8 mouse cellular contexts compared by ENCODE assay signal in the genomic region with DNA sequence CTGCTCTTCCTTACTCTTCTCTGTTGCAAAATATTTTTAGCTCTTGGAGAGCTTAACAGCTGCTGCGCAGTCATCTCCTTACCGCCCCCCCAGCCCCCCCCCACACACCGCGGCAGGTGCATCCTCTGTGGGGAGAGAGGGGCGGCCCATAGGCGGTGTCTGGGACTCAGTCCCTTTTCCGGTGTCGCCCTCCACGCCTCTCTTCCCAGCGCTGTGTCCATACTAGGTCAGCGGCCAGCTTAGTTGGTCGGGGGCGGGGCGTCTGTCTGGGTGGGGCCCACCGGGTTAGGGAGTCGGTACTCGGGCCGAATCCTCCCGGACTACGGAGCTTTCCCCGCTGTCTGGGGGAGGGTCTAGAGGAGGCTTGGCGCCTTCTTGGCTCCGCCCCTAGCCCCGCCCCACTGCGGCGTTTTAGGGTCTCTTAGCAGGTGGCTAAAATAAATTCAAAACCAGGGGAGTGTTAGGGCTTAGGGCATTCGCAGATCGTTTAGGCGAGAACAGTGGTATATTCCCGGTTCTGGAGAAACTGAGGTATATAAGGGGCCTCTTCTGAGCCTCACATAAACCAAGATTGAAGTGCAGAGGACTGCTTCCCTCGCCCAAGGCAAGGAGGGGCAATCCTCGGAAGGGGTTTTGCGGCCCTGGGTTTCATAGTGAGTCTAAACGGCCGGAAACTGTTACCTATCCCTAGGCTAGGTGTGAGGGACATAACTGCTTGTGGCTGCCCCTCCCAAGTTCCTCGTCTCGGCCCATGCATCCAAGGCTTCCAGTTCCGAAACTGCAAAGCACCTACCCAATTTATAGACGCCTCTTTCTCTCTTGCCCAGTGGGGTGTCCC. TPM values are rescaled to one million over a fixed set of nuclear protein-coding genes. Genes with fewer than 3 reads are reported as not detected.
DNase-seq lines count a peak whose midpoint lies in the region; ATAC-seq lines count a peak whose summit lies in the region.

No protein-coding gene starts in this region.

- H3K4me2 ChIP-seq in intestine, embryonic 16.5 days (ENCODE audit: low read depth, low read length): peak overlapping the region; percentile 100
- peak overlapping the region; percentile 96 for H3K4me2 ChIP-seq in neural tube, embryonic 14.5 days (ENCODE audit: low read depth, low read length)

- peak overlapping the region; percentile 71 for H3K4me3 ChIP-seq in intestine, embryonic 16.5 days (ENCODE audit: low read length)
- peak overlapping the region; percentile 58 for H3K4me3 ChIP-seq in neural tube, embryonic 14.5 days (ENCODE audit: low read depth, low read length)

- WGBS in intestine, embryonic 16.5 days: under 1% methylated on average over 39 of the region's 39 CpGs
- 1% methylated on average over 35 of the region's 39 CpGs for WGBS in neural tube, embryonic 14.5 days

- peaks cover 28% of the 10 kb centered on the region for H3K4me1 ChIP-seq in intestine, embryonic 16.5 days (ENCODE audit: control insufficient read depth, insufficient read depth, low read length)
- H3K4me1 ChIP-seq in neural tube, embryonic 14.5 days (ENCODE audit: control insufficient read depth, insufficient read depth, low read length): peaks cover 21% of the 10 kb centered on the region

- DNase-seq in cerebellum, adult 11 months: peak; percentile 63
- DNase-seq in cerebellum, postnatal 25 days: peak; percentile 56 to 75
- DNase-seq in heart, adult 11 months: peak; percentile 99
- peak; percentile 88 to 93 for DNase-seq in lung, adult 18-20 months
- DNase-seq in urinary bladder, postnatal 14 days (ENCODE audit: low spot score): peak; percentile 78

- 0 out of 2 replicates have a peak overlapping the region, but pooled peaks have one; percentile 57 for H3K27ac ChIP-seq in intestine, embryonic 16.5 days (ENCODE audit: low read length)
- H3K27ac ChIP-seq in neural tube, embryonic 14.5 days (ENCODE audit: low read depth, low read length): peak overlapping the region; percentile 72

- H3K36me3 ChIP-seq in intestine, embryonic 16.5 days (ENCODE audit: control insufficient read depth, insufficient read depth, low read length): no peaks in the 10 kb centered on the region
- no peaks in the 10 kb centered on the region for H3K36me3 ChIP-seq in neural tube, embryonic 14.5 days (ENCODE audit: control insufficient read depth, insufficient read depth, low read length)

- H3K27me3 ChIP-seq in intestine, embryonic 16.5 days (replicated peaks; ENCODE audit: control insufficient read depth, insufficient read depth, low read length): peaks cover 25% of the 10 kb centered on the region
- H3K27me3 ChIP-seq in neural tube, embryonic 14.5 days (ENCODE audit: control insufficient read depth, insufficient read depth, low read length): no peaks in the 10 kb centered on the region

- peak overlapping the region; percentile 72 for H3K9ac ChIP-seq in intestine, embryonic 16.5 days (ENCODE audit: low read depth, low read length)
- peak overlapping the region; percentile 79 for H3K9ac ChIP-seq in neural tube, embryonic 14.5 days (replicated peaks; ENCODE audit: low read depth, low read length)

- no peaks in the 10 kb centered on the region for H3K9me3 ChIP-seq in intestine, embryonic 16.5 days (ENCODE audit: control insufficient read depth, low read length)
- H3K9me3 ChIP-seq in neural tube, embryonic 14.5 days (ENCODE audit: control insufficient read depth, low read length): no peaks in the 10 kb centered on the region

- ATAC-seq in cerebellum, adult (ENCODE audit: insufficient number of reproducible peaks, low FRiP score, low TSS enrichment): no peak
- peak; percentile 50 for ATAC-seq in intestine, embryonic 16.5 days
- peak; percentile 60 for ATAC-seq in neural tube, embryonic 14.5 days (ENCODE audit: low read depth)

RNA-seq across cellular contexts. Expression of gene Rasgrp2, which starts 0.5 kb away (rescaled TPM):
- 41.8 and 47.0 TPM in 2 replicates for polyA plus RNA-seq in intestine, embryonic 16.5 days (2015; fragmentation: Nextera tagmentation; extraction: Ambion mirVana)
- polyA plus RNA-seq in neural tube, embryonic 14.5 days (2014; fragmentation: Nextera tagmentation; extraction: Ambion mirVana): 81.6 and 130 TPM in 2 replicates

RNA-seq across cellular contexts. Expression of gene Pygm, which starts 14.5 kb away (rescaled TPM):
- 6.0 and 6.8 TPM in 2 replicates for polyA plus RNA-seq in intestine, embryonic 16.5 days (2015; fragmentation: Nextera tagmentation; extraction: Ambion mirVana)
- polyA plus RNA-seq in neural tube, embryonic 14.5 days (2014; fragmentation: Nextera tagmentation; extraction: Ambion mirVana): 4.3 and 4.4 TPM in 2 replicates

RNA-seq across cellular contexts. Expression of gene Nrxn2, which starts 19.9 kb away (rescaled TPM):
- polyA plus RNA-seq in intestine, embryonic 16.5 days (2015; fragmentation: Nextera tagmentation; extraction: Ambion mirVana): 0.73 and 0.97 TPM in 2 replicates
- 46.3 and 66.5 TPM in 2 replicates for polyA plus RNA-seq in neural tube, embryonic 14.5 days (2014; fragmentation: Nextera tagmentation; extraction: Ambion mirVana)

RNA-seq across cellular contexts. Expression of gene Sf1, which starts 35.2 kb away (rescaled TPM):
- polyA plus RNA-seq in intestine, embryonic 16.5 days (2015; fragmentation: Nextera tagmentation; extraction: Ambion mirVana): 94.7 and 103 TPM in 2 replicates
- polyA plus RNA-seq in neural tube, embryonic 14.5 days (2014; fragmentation: Nextera tagmentation; extraction: Ambion mirVana): 91.7 and 112 TPM in 2 replicates

RNA-seq across cellular contexts. Expression of gene Map4k2, which starts 57.7 kb away (rescaled TPM):
- 7.9 and 10.0 TPM in 2 replicates for polyA plus RNA-seq in intestine, embryonic 16.5 days (2015; fragmentation: Nextera tagmentation; extraction: Ambion mirVana)
- polyA plus RNA-seq in neural tube, embryonic 14.5 days (2014; fragmentation: Nextera tagmentation; extraction: Ambion mirVana): 13.3 and 15.8 TPM in 2 replicates

Comparison
In these comparisons a context has a peak if more than half of its experiments do, and no peak if none do; other contexts are left out.
1. RNA of gene Nrxn2, which starts 19.9 kb away (polyA plus RNA-seq): 46.3 to 66.5 TPM in neural tube, embryonic 14.5 days; 0.73 to 0.97 TPM in intestine, embryonic 16.5 days; every median in the first group is over 10 times any median in the second.
2. Peak in every context shown above with its lines, with median percentiles within 50 percentile points of each other: DNase-seq.